Mouse (Mus musculus) midbrain, embryonic 13.5 days (tissue): ENCODE measurements around the gene Pcbd1. TPM values are rescaled to one million over a fixed set of nuclear protein-coding genes. Genes with fewer than 3 reads are reported as not detected.
"Not testable (repeated sequence)": the region's sequence is repeated elsewhere in the genome, so short reads cannot be mapped to it uniquely, and the experiment has no call there.

Experiments used
- ATAC-seq: fragments of 200-750 bp; cut with Nextera tagmentation; 2 replicates; pipeline ENCODE4 v1.8.0; 2017; ENCODE audit warnings: mild to moderate bottlenecking, moderate TSS enrichment, moderate library complexity
- H3K27ac ChIP-seq: fragments of 300-500 bp; sonication (generic); 2 replicates; pipeline ENCODE4 v1.5.1; 2015; ENCODE audit warnings: inconsistent platforms, mild to moderate bottlenecking, moderate library complexity
- H3K27me3 ChIP-seq: fragments of 300-500 bp; sonication (generic); 2 replicates; pipeline ENCODE4 v1.6.1; 2015; ENCODE audit warnings: mild to moderate bottlenecking, inconsistent platforms
- H3K36me3 ChIP-seq: fragments of 300-500 bp; sonication (generic); 2 replicates; pipeline ENCODE4 v1.6.1; 2015; ENCODE audit warnings: mild to moderate bottlenecking, inconsistent platforms
- H3K4me1 ChIP-seq: fragments of 300-500 bp; sonication (generic); replicated peaks from 2 replicates; pipeline ENCODE4 v1.6.1; 2015; ENCODE audit warnings: inconsistent platforms
- H3K4me2 ChIP-seq: fragments of 300-500 bp; sonication (generic); replicated peaks from 2 replicates; pipeline ENCODE4 v1.6.1; 2015; ENCODE audit warnings: moderate library complexity, mild to moderate bottlenecking, inconsistent platforms
- H3K4me3 ChIP-seq: fragments of 300-500 bp; sonication (generic); replicated peaks from 2 replicates; pipeline ENCODE4 v1.5.1; 2015; ENCODE audit warnings: mild to moderate bottlenecking, inconsistent platforms
- H3K9ac ChIP-seq: fragments of 300-500 bp; sonication (generic); replicated peaks from 2 replicates; pipeline ENCODE4 v1.6.1; 2015; ENCODE audit warnings: mild to moderate bottlenecking, inconsistent platforms
- H3K9me3 ChIP-seq: fragments of 300-500 bp; sonication (generic); 2 replicates; pipeline ENCODE4 v1.6.1; 2016; ENCODE audit warnings: mild to moderate bottlenecking, inconsistent platforms
- WGBS: fragments of 180-500 bp; shearing (Covaris S2); methylation state at CpG from one replicate; pipeline ENCODE4 v1.1.7; 2015; 5-methylcytosine and 5-hydroxymethylcytosine counted together
- polyA plus RNA-seq: library from polyadenylated mRNA; unstranded; fragments of >200 nt; fragmentation: Nextera tagmentation; extraction: Ambion mirVana; gene quantifications from 2 replicates; pipeline ENCODE4 v1.2.1, GENCODE M21; 2015

Gene Pcbd1
- polyA plus RNA-seq, 1 experiment from 2014 or later, result 31.8 TPM

DNA sequence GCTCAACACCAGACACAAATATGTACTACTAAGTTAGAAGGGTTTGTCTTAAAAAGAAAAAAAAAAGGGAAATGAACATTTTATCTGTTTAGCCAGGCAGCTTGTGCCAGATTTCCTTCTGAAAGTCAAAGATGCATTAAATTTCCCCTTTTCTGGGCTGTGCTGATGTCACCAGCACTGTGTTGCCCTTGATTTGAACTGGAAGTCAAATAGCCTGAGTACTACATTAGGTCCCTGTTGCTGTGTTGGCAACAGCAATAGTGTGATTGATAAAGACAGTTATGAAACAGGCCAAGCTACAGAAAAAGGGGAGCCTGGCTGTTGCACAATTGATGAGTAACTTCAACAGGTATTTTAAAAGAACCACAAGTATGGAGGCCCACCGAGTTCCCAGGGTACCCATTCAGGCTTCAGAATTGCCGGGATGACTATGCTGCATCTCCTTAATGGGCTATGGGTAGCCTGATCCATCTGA, 25.2 kb downstream of the Pcbd1 start:
- no peaks in the 10 kb centered on the region for H3K9me3 ChIP-seq
- peaks cover 51% of the 10 kb centered on the region for H3K36me3 ChIP-seq
- no peak overlapping the region for H3K4me3 ChIP-seq
- no peak overlapping the region for H3K4me2 ChIP-seq
- H3K4me1 ChIP-seq, result no peaks in the 10 kb centered on the region
- no peak for ATAC-seq
- H3K9ac ChIP-seq, result no peak overlapping the region
- no peak overlapping the region for H3K27ac ChIP-seq
- 92% methylated on average over 2 of the region's 2 CpGs for WGBS
- H3K27me3 ChIP-seq, result no peaks in the 10 kb centered on the region

DNA sequence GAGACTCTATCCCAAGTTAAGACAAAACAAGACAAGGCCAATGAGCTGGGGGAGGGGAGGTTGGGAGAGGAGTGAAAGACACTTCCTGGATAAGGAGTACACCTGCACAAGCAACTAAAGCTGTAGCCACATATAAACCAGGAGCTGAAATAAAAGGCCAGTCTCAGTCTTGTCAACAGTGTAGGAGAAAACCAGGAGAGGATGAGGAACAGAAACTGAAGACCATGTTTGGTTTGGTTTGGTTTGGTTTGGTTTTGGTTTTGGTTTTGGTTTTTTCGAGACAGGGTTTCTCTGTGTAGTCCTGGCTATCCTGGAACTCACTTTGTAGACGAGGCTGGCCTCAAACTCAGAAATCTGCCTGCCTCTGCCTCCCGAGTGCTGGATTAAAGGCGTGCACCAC, 32.6 kb downstream of the Pcbd1 start:
- not testable (repeated sequence) for H3K4me3 ChIP-seq, H3K9ac ChIP-seq, H3K27me3 ChIP-seq, H3K4me2 ChIP-seq, H3K27ac ChIP-seq, ATAC-seq, H3K4me1 ChIP-seq, H3K9me3 ChIP-seq
- peaks cover 30% of the 10 kb centered on the region for H3K36me3 ChIP-seq
- 96% methylated on average over 4 of the region's 4 CpGs for WGBS

DNA sequence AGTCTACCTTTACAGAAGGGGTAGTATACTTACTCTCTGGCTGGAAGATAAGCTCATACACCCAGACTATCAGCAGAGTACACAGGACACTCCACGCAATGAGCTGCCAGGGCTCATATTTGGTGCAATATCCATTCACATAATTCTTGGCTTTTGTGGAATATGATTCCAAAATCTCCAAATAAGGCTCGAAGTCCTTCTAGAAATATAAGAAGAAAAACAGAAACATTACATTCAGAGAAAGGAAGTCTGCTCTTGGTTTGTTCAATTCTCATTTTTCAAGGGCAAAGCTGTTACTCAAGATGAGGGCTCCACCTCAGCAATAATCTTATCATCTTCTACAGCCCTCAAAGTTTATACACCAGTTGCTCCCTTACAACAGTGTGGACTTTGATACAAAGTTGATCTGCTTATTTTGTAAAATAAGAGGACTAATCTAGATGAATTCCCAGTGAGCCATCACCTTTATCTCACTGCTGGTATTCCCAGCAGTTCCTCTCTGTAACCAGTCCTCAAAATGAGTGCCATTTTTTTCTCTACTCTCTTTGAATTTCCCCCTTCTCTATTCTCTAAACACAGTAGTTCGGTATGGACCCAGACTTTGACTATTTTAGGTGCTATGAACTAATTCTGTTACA, 34.3 kb downstream of the Pcbd1 start:
- H3K27me3 ChIP-seq, result no peaks in the 10 kb centered on the region
- no peak for ATAC-seq
- H3K27ac ChIP-seq, result no peak overlapping the region
- no peaks in the 10 kb centered on the region for H3K4me1 ChIP-seq
- H3K36me3 ChIP-seq, result peaks cover 29% of the 10 kb centered on the region
- no peak overlapping the region for H3K9ac ChIP-seq
- H3K9me3 ChIP-seq, result no peaks in the 10 kb centered on the region
- H3K4me3 ChIP-seq, result no peak overlapping the region
- 96% methylated on average over 3 of the region's 3 CpGs for WGBS
- H3K4me2 ChIP-seq, result no peak overlapping the region

DNA sequence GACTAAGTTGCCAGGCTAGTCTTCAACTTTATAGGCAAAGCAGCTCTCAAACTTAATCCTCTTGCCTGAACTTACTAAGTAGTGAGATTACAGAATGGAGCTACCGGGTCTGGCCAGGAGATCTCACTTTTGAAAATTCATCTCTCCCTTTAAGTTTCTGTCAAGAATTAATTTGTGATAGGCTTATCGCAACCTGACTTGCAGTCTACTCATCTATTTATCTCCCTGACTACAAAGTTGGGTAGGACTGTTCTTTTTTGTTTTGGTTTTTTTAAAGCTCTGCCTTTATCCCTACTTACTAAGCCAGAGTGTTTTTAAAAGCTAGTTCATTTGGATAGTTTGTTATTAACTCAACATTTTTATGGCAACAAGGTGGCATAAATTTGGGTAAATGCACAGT, 35.3 kb downstream of the Pcbd1 start:
- WGBS, result 91% methylated on average over 2 of the region's 2 CpGs
- H3K27ac ChIP-seq, result no peak overlapping the region
- no peaks in the 10 kb centered on the region for H3K27me3 ChIP-seq
- no peak overlapping the region for H3K4me3 ChIP-seq
- no peak overlapping the region for H3K9ac ChIP-seq
- H3K36me3 ChIP-seq, result peaks cover 27% of the 10 kb centered on the region
- no peak for ATAC-seq
- no peak overlapping the region for H3K4me2 ChIP-seq
- no peaks in the 10 kb centered on the region for H3K4me1 ChIP-seq
- H3K9me3 ChIP-seq, result no peaks in the 10 kb centered on the region

DNA sequence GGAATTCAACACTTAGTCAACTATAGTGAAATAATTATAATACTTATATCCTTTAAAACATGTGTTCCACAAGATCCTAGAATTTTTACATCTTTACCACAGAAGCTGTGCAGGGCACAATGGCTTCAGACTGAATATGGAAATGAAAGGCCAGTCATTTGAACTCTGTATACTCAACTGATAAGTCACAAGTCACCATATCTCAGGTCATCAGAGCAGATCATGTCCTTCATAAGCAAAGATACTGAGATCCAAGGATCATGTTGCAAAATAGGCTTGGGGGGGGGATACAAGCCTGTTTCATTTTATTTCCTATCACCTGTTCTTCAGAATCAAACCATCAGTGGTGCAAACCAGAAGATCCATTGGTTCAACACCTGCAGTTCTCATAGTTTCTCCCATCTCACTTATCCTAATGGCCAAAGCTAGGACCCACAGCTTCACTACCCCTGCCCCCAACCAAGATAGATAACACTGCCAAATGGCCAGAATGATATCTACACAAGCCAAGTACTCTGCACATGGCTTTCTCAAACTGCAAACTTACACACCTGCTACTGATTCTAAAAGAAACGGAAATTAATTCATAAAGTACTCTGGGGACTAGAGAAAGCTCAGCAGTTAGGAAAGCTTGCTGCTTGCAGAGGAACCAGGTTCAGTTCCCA, 39.7 kb downstream of the Pcbd1 start:
- H3K36me3 ChIP-seq, result peaks cover 13% of the 10 kb centered on the region
- H3K9me3 ChIP-seq, result no peaks in the 10 kb centered on the region
- H3K27me3 ChIP-seq, result no peaks in the 10 kb centered on the region
- WGBS, result 92% methylated on average over 1 of the region's 1 CpGs
- no peak for ATAC-seq
- no peak overlapping the region for H3K9ac ChIP-seq
- H3K4me2 ChIP-seq, result no peak overlapping the region
- no peak overlapping the region for H3K4me3 ChIP-seq
- no peak overlapping the region for H3K27ac ChIP-seq
- H3K4me1 ChIP-seq, result no peaks in the 10 kb centered on the region

DNA sequence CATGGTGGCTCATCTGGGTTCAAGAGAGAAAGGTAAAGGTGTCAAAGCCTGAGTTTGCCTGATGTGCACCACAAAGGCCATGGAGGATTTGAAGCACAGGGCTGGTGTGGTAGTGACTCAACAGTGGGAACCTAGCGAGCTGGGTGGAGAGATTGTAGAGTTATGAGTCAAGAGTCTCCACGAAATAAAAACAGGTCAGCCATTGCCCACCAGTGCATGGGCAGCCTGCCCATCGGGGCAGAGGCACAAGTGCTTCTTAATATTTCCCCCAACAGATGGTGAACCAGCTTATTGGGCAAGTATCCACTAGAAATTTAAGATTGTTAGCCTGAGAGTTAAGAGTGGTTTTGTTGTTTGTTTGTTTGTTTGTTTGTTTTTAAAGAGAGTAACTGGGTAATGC, 41.8 kb downstream of the Pcbd1 start:
- no peak for ATAC-seq
- Histone ChIP-seq H3K9me3 (no peaks in the 10 kb centered on the region), H3K27ac (no peak overlapping the region), H3K9ac (no peak overlapping the region), H3K4me2 (no peak overlapping the region), H3K27me3 (no peaks in the 10 kb centered on the region), H3K36me3 (peaks cover 13% of the 10 kb centered on the region), H3K4me3 (no peak overlapping the region), H3K4me1 (0 out of 2 replicates have a peak, but pooled peaks cover 6% of the 10 kb centered on the region)
- WGBS, result 79% methylated on average over 3 of the region's 3 CpGs

DNA sequence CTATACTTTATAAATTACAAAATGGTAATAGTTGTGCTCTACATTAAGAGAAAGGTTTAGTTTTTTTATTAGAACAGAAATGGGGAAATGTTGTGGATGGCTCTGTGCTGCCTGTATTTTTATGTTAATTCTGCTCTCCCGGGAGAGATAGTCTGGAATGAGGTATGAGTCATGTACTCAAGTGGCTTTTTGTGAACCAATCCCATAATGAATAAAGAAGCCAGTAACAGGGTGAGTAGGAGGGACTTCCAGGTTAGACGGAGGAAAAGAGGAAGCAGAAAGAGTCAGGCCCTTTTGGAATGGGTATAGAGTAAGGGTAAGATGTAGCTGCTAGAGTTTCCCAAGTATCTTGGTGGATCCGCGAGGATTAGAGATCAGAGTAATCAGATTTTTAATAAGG, 44.9 kb downstream of the Pcbd1 start:
- H3K4me2 ChIP-seq, result no peak overlapping the region
- 71% methylated on average over 4 of the region's 4 CpGs for WGBS
- no peak overlapping the region for H3K9ac ChIP-seq
- 0 out of 2 replicates have a peak, but pooled peaks cover 6% of the 10 kb centered on the region for H3K4me1 ChIP-seq
- no peak for ATAC-seq
- peaks cover 6% of the 10 kb centered on the region; the same call in 1 of the 2 replicates for H3K36me3 ChIP-seq
- H3K9me3 ChIP-seq, result no peaks in the 10 kb centered on the region
- H3K27me3 ChIP-seq, result no peaks in the 10 kb centered on the region
- no peak overlapping the region for H3K4me3 ChIP-seq
- H3K27ac ChIP-seq, result no peak overlapping the region

DNA sequence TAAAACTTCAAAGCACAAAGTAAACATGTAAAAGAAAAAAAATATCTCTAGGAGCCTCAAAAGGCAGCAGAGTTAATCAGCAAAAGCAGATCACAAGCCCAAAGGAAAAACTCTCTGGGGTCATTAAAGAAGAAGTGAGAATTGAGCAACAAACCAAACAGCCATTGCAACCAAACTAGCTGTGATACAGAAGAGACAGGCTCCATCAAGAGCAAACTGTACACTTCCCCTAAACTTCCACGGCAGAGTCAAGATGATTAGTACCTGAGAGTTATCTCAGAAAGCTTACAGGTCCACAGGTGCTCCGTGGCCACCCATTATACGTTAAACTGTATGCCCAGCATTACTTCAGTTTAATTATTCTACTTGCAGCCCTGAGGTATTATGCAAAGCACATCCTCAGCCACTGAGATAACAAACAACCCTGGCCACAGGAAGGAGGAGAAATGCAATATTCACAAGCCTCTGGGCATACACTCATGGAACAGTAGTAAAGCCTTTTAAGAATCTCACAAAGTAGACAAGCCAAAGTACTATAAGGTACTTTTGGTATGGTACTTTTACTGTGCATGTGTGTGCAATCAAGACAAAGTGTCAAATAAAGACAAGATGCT, 46.2 kb downstream of the Pcbd1 start:
- Histone ChIP-seq H3K27me3 (no peaks in the 10 kb centered on the region), H3K9ac (no peak overlapping the region), H3K36me3 (peaks cover 4% of the 10 kb centered on the region), H3K4me2 (no peak overlapping the region), H3K27ac (no peak overlapping the region), H3K4me1 (0 out of 2 replicates have a peak, but pooled peaks cover 6% of the 10 kb centered on the region), H3K9me3 (no peaks in the 10 kb centered on the region), H3K4me3 (no peak overlapping the region)
- ATAC-seq, result no peak
- WGBS, result 74% methylated on average over 3 of the region's 3 CpGs

DNA sequence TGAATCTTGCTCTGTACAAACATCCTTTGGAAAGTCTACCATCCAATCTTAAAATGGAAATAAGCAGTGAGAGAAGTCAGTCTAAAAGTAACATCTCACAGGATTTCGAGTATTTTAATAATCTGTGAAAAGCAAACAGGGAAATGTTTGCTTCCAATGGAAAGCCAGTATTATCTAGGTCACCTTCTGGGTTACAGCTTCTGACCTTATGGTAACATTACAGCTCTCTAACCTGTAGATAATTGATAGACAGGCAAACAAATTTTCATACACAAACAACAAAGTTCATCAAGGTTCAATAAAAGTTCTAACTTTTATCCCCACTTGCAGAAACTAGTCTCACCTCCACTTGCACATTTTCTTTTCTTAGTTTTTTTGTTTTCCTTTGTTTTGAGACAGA, 48.4 kb downstream of the Pcbd1 start:
- Histone ChIP-seq H3K27ac (no peak overlapping the region), H3K4me3 (no peak overlapping the region), H3K9ac (no peak overlapping the region), H3K27me3 (no peaks in the 10 kb centered on the region), H3K36me3 (peaks cover 4% of the 10 kb centered on the region), H3K4me1 (0 out of 2 replicates have a peak, but pooled peaks cover 6% of the 10 kb centered on the region), H3K4me2 (no peak overlapping the region), H3K9me3 (no peaks in the 10 kb centered on the region)
- WGBS, result 81% methylated on average over 1 of the region's 1 CpGs
- ATAC-seq, result no peak

DNA sequence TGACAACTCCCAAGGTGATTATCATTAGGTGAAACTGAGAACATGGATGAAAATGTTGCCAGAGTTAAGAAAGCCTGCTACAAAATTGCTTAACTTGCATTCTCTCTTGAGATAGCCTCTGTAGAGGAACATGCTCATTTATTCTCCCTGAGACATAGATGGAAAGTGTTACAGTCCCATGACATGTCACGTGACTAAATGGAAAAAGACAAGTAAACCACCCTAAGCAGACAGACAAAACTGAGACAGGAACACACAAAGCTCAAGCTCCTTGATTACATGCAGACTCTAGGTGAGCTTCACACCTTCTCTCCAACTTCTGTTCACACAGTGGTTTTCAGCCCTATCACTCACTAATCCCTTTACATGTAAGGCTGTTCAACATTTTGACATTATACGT, 54.2 kb downstream of the Pcbd1 start:
- Histone ChIP-seq H3K9me3 (no peaks in the 10 kb centered on the region), H3K4me1 (peaks cover 10% of the 10 kb centered on the region), H3K9ac (no peak overlapping the region), H3K36me3 (peaks cover 4% of the 10 kb centered on the region), H3K4me3 (no peak overlapping the region), H3K27me3 (no peaks in the 10 kb centered on the region), H3K27ac (no peak overlapping the region), H3K4me2 (no peak overlapping the region)
- ATAC-seq, result no peak
- WGBS, result 91% methylated on average over 2 of the region's 2 CpGs
